Mouse (Mus musculus): Measurements from ENCODE around the gene Gpr19.

- TF ChIP-seq CTCF (IDR thresholded peaks at IDR 0.05; ENCODE audit: extremely low read depth, insufficient read depth, low read length) = no peak
- no peak for TF ChIP-seq POLR2A (IDR thresholded peaks at IDR 0.05; ENCODE audit: extremely low read depth, insufficient read depth, low read length)
Observed at GRCm38 (mm10) chr6:134880046-134880445, 18.3 kb downstream of the Gpr19 start.

Measured in cortical plate, adult 2 months (tissue).